Mouse (Mus musculus): ENCODE results near the gene Chd2.
"Not testable (repeated sequence)": the region's sequence is repeated elsewhere in the genome, so short reads cannot be mapped to it uniquely, and the experiment has no call there.

The Chd2 gene

DNA sequence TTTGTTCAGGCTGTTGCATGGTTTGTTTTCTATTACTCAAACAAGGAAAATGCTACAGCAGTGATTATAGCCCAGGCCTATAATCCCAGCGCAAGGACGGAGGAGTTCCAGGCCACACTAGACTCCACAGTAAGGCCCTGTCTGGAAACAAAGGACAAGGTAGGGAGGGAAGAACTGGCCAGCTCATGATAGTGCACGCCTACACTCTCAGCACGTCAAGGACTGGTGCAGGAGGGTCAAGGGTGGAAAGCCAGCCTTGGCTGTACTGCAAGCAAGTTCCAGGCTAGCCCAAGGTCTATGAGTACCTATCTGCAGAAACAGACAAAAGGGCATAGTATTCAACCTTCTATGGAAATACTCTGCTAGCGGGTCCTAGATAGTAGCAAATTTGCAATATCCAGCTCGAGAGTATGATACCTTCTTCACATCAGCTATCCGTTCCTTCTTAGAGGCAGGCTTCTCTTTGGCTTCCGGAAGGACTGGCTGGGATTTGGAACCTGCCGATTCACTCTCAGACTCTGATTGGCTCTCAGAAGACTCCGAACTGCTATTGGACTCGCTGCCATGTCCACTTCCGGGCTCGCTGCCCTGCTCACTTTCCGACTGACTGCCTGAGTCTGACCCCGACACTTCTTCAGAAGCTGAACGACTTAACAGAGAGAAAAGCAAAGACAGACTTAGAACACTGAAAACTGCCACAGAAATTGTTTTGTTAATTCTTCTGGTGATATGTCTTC, 22.4 kb downstream of the Chd2 start:
- no peak for DNase-seq

DNA sequence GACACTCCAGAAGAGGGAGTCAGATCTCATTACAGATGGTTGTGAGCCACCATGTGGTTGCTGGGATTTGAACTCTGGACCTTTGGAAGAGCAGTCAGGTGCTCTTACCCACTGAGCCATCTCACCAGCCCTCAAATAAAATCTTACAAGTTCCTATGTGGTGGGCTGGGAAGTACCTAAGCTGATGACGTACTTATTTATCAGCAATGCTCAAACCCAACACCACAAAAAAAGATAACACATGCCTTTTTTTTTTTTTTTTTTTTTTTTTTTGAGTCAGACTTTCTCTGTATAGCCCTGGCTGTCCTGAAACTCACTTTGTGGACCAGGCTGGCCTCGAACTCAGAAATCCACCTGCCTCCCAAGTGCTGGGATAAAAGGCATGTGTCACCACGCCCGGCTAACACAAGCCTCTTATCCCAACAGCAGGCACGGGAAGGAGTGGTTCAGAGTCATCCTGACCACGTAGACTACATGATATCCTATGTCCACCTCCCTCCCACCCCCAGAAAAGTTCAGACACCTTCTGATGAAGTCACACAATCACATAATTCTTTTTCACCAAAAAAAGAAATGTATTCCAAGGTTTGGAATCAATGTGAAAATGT, 23.2 kb downstream of the Chd2 start:
- DNase-seq = not testable (repeated sequence)

DNA sequence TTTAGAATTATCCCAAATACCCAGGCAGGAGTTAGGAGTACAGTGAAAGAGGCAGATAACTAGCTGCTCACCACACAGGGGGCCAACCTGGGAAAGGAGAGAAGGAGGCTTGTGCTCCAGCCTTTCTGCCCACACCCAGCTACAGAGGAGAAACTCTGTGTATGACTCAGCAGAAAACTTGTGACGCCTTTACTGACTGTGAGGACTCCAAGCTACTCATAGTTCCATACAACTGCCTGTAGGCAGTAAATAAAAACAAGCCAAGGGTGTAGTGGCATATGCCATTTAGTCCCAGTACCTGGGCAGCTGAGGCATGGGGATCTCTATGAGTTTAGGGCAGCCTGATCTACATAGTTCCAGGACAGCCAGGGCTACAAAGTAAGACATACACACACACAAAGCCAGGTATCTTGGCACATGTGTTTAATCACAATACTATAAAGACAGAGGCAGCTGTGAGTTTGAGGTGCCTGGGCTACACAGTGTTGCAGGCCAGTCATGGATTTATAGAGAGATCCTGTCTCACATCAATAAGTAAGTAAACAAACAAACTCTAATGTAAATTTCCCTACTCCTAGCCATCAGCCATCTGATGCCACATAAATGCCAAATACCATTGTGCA, 24.1 kb downstream of the Chd2 start:
- DNase-seq = no peak

DNA sequence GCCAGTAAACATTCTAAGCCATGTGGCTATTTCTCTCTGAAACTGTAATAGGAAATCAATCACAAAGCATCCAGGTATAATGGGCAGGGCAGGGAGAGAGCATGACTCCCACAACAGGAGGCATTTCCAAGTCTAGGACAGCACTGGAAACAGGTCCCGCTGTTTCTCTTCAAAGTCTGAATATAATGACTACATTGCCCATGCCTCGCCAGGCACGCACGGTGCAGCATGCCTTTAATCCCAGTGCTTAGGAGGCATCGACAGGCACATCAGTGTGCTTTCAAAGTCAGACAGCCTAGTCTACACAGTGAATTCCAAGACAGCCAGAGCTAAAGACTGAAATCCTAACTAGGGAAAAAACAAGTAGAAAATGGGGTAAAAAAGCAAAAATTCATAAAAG, 24.8 kb downstream of the Chd2 start:
- no peak for DNase-seq

DNA sequence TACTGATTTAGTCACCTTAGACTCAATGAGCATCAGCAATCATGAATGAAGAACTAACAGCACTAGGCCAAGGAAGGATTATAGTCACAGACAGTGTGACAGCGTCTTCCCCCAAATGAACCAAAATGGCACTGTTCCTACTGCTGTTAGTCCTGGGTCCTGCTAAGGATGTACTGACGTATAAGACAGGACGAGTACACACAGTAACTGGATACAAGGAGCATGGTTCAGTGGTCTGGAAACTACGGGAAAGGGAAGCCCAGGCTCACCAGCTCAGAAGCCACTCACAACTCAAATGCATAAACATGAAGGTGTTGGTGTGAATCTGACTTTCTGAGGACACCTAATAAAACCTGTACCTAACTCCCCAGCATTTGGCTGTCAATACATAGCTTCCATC, 27.1 kb downstream of the Chd2 start:
- DNase-seq = no peak

DNA sequence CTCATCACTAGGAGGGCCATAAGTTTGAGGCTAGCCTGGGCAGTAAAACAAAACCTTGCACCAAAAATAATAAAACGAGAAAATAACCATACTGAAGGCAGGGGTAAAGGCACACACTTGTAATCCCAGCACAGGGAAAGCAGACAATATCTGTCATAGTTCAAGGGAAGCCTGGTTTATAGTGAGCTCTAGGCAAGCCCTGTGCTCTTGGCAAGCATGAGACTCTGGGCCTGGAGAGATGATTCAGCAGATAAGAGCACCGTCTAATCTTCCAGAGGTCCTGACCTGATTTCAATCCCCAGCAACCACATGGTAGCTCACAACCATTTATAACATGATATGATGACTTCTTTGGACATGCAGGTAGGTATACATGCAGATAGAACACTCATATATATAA, 29.2 kb downstream of the Chd2 start:
- DNase-seq = no peak

DNA sequence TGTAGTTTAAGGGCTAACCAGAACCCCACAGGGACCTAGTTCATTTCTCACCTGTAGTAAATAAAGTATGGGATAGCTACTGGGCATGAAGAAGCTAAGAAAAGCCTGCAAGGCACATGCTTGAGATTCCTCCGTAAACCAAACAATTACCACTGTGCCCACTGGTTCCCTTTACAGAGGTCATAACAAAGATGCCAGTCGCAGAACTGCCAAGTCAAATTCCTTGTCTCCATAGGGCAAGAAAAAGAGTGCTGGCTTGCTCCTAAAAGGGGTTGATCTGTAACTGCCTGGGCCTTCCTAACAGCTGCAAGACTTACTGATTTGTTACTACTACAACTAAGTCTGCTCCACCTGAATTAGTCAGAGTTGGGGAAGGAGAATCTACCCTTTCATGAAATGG, 32.9 kb downstream of the Chd2 start:
- DNase-seq = no peak

DNA sequence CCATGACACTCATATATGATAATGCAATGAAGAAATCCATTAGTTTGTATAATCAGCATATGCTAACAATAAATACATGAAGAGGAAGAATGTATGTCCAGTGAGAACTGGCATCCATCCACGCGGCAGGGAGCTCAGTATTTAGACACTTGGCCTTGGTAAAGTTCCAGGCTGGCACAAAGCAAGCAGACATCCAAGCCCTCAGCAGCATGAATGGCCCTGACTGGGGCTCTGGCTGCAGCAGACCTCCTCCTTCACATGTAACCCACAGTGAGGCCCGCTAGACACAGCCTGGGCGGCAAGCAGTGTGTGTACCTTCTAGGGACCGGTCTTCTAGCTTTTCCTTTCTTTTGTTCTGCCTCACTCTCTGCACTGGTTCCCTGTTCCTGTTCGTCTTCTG, 34.1 kb downstream of the Chd2 start:
- DNase-seq = no peak

DNA sequence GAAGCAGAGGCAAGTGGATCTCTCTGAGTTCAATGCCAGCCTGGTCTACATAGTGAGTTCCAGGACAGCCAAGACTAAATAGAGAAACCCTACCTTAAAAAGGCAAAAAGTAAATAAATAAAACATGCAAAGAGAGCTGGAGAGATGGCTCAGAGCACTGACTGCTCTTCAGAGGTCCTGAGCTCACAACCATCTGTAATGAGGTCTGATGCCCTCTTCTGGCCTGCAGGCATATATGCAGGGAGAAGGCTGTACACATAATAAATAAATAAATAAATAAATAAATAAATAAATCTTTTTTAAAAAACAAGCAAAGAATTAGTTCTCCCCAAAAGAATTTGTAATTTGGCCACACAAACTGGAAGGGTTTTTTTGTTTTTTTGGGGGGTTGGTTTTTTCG, 34.8 kb downstream of the Chd2 start:
- DNase-seq = no peak

DNA sequence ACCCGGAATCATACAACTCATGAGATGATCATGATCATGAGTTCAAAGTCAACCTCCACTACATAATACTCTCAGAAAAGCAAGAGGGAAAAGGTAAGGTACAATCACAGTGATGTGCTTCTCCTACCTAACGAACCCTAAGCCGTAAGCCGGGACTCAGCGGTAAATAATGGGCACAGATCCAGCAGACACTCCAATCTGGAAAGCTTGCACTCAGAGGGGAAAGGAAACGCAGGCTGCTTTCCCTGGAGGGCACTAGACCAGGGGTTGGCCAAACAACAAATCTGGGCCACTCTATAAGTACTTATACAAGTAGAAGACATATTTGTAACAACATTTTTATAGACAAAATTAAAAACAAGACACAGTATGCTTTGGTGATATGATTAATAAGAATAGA, 36.4 kb downstream of the Chd2 start:
- DNase-seq = no peak

DNA sequence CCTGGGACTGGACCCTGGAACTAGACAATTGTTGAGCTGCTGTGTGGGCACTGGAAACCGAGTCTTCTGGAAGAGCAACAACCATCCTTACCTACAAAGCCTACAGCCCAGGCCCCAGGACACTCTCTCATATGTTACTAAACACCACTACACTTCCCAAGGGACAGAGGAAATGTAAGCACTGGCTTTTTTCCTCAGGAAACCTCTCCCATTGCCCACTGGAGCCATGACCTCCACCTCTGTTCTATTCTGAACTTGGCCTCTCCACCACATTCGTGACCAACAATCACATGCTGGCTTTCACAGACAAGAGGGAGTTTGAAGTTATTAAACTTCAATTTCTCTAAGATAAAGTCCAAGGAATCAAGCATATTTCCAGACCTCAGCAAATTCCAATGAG, 43.4 kb downstream of the Chd2 start:
- no peak for DNase-seq

DNA sequence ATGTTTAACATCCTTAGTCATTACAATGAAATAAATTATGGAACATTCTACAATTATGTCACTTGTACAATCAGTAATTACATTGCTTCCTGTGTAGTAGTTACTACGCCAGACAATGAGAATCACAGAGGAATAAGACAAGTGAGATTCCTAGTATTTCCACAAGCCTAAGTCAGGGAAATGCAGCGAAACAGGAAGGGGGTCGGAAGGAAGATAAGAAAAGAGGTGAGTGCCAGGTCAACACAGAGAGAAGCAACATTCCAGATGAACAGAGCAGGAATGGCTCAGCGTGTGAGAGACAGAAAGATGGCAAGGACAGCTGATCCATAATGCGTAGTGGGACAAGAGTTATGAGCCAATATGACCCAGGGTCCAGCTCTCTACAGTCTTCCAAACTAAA, 52.4 kb downstream of the Chd2 start:
- no peak for DNase-seq

DNA sequence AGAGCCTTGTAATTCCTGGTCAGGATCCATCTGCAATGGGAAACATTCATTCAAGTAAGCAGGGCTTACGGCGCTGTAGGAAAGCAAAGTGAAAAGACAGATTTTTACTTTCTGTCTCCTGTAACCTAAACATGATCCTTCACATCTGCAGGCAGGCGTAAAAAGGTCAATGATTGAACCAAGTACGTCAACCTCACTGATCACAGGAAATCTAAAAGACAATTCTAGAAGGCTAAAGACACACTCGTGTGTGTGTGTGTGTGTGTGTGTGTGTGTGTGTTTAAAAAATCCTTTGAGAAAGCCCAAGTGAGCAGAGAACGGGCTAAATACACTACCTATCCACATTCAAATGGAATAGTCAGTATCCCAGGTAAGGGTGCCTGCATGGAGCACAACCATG, 60.5 kb downstream of the Chd2 start:
- no peak for DNase-seq

DNA sequence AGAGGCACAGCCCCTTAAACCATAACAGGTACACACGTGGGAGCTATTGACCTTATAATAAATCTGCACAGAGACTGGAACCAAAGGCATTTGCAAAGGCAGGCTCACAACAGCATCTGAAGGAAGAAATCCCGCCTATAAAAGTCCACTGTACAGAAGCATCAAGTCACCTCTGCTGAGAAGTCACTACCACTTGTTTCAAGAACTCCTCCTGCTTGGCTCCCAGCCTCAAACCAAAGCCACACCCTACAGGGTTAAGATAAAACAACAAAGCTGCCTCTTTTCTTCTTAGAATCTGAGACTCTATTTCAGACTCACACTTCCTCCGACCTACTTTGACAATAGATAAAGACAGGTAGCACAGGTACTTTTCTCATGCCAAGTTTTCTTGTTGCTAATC, 62.1 kb downstream of the Chd2 start:
- no peak for DNase-seq

DNA sequence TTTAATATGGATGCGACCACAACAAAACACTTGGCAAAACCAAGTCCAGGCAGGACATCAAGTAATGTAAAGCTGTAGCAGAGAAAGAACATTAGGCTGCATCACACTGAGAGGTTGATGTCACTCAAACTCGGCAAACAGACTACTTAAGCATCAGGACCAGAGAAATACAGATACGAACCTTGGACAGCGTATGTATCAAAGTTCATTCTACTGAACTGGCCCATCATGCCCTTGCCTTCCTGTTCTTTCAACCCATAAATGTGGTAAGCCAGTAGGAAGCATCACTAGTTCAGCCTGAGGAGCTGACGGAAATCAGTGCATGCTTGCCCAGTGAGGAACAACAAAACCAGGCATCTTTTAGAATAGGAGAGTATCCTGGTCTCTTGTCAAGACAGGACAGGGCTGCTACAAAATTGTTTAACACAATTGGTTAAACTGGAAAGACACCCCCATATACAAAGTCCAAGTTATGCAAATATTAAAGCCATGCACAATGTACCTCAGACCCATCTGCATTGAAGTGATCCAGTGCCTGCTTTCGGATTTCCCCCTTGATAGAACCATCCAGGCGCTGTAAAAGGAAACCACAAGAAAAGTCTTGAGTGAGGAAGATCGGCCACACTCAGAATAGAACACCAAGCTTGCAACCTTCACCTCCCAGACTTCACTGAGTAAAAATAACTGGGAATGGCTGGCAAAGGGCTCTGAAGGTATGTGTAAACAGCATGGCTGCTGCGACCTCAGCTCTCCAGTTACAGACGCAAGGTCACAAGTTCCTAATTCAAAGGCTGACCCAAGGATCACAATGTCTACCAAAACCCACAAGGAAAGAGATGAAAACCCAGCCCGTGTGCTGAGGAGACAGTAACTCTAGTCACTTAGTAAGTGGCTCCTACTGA, 63.2 kb downstream of the Chd2 start:
- DNase-seq = no peak

DNA sequence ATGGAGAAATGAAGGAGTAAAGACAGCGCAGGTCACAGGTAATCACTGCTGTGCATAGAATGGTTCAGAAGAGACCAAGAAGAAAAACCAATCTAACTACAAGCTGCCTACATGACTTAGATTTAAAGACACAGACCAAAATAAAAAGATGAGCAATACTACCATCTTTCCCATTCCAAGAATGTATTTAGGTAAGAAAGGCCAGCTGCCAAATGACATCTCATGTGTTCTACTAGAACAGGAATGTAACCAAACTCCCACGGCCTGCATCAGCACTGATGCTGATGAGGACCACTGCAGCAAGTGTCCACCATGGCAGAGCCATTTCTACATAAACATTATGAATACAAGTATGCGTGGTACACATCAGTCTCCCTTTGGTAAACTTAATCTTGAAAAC, 73.9 kb downstream of the Chd2 start:
- DNase-seq = no peak

DNA sequence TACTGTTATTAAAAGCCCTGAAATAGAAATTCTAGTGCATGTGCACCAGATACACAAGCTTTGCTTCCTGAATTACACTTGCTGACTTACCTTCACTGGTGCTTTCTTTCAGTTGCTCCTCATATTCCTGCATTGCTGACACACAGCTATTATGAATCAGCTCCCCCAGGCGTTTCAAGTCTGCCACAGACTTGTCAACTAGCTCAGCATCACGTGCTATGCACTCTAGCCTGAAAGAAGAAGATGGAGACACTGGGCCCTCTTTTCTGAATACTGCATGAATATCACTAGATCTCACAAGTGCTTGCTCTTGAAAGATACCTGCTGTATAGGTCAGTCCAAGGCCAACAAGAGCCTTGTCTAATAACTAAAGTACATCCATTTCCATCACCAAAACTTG, 78.1 kb downstream of the Chd2 start:
- no peak for DNase-seq

DNA sequence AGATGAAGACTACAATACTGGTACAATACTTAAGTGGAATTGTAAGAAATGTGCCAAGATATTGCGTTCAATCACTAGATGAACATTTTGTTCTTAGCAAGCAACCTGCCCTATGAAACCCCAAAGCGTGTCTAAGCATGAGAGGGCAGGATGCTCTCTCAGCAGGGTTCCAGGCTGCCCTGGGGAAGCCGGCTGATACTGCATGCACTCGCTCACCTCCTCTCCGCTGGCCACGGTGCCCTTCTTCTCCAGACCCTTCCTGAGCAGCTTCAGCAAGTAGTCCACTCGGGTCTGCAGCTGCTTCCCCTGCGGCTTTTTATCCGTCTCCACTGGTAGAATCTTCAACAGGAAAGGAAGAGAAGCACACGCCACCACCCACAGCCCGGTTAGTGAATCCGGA, 87.5 kb downstream of the Chd2 start:
- DNase-seq = no peak

DNA sequence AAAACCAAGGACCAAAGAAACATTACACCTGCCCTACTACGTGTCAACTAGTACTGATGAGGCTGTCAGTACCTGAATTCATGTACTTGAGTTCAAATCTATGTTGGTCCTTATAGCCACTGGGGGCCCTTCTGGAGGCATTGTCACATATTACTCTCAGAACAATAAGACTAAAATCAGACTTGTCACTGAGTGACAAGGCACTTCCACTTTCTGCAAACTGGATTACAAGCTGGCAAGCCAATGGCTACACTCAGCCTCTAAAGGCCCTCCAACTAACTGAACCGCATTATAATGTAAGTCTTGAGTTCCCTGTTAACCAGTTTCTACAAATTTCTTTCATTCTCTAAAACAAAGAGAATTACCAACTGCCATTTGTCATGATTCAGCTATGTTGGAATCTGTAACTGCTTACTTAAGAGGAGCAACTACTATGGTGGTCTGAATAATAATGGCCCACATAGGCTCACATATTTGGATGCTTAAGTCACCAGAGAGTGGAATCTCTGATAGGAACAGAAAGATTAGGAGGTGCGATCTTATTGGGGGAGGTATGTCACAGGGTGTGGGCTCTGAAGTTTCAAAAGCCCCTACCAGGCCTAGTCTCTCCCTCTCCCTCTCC, 89.3 kb downstream of the Chd2 start:
- no peak for DNase-seq

DNA sequence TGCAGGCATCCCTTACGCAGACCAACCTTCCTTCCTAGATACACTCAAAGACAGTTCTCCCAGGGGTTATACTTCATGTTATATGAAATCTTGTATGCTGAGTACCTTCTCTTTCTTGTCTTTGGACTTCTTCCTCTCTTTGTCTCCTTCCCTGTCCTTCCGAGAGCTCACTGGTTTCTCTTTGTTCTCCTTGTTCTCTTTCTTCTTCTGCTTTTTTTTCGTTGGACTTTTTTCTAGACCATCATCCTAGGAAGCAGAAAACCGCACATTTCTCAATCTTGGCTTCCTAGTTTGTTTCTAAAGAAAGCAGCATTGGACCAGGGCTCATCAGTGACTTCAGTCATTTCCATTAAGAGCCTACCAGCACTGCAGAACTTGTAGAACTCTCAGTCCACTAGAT, 90.0 kb downstream of the Chd2 start:
- no peak for DNase-seq

DNA sequence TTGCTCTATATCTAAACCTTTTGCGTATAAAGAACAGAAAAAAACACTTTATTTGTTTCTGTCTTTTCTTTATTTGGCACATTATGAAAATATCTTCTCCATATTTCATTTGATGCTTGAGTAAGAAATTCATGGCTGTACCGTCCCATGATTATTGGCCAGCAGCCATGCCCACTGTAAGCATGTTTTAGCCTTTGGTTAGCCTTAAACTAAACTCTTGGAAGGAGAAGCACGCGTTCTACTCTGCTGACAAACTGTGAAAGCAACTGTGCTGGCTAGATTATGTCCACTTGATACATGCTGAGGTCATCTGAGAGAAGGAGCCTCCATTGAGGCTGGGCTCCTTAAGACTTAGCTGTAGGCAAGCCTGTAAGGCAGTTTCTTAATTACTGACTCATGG, 99.4 kb downstream of the Chd2 start:
- no peak for DNase-seq

DNA sequence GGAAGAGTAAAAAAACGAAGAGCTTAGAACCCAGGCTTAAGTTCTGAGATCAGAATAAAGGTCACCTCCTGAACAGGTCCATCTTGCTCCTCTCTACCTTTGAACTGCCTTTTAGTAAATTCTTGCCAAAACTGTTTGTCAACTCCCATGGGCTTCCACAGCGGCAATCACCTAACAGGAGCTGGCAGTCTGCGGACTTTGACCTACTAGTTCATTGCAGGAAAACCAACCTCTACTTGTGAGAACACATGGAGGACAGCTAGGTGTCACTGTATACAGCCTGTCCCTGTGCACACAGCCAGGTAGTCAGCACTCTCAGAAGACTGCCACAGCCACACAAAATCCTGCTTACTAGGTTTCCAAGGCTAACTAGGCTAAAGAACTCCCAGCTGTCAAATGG, 99.8 kb downstream of the Chd2 start:
- no peak for DNase-seq

DNA sequence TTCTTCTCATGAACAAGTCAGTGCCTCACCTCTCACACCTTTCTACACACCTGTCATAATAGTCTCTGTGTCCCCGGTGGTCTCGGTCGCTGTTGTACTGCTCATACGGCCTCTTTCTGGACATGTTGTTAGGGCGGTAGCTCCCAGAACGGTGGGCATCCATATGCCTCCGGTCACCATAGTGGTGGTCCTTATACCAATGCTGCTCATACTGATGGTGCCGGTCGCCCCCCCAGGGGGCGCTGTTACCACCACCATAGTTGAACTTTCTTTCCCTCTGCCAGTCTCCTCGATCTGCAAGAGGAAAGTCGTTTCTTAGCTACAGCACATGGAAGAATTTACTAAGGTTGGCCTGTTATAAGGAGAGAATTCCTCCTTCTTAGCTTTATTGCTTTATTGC, 105.9 kb downstream of the Chd2 start:
- peak; percentile 50 for DNase-seq

All from embryo, embryonic 11 days (tissue).